Mouse (Mus musculus): ENCODE data around the gene Prpf18. TPM values are rescaled to one million over a fixed set of nuclear protein-coding genes. Genes with fewer than 3 reads are reported as not detected.
A peak's percentile ranks its signal among the peaks of the same experiment; 100 is the strongest.

The Prpf18 gene
- total and polyA plus RNA-seq, 3 experiments, result 23.8 to 37.6 (median 35.0) TPM

DNA sequence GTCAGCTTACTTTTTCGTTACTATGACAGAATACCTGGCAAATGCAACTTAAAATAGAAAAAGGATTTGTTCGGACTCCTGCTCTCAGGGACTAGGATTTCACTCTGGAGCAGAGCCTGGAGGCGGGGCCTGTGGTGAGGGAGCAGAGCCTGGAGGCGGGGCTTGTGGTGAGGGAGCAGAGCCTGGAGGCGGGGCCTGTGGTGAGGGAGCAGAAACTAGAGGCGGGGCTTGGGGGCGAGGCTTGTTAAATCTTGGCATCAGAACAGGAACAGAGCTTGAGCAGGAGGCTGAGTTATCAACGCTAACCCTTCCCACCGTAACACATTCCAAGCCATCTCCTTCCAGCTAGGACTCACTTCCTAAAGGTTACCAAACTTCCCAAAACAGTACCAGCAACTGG, 58.5 kb downstream of the Prpf18 start:
- in situ Hi-C loops (cut with MboI; ENCODE audit: low pct_ligation_motif_present, low pct_unique_long_range_greater_than_20kb, low sequenced_read_pairs), result no loop called here
- DNase-seq (ENCODE audit: extremely low read depth), result peak; percentile 17
- Histone ChIP-seq H3K4me1 (ENCODE audit: control insufficient read depth in 1 of 2, insufficient read depth in 2 of 2) (peaks cover 0 to 10% of the 10 kb centered on the region in 2 experiments; a peak in 1 of 4 replicates), H3K9me3 (replicated peaks; ENCODE audit: low read length) (no peaks in the 10 kb centered on the region), H3K36me3 (replicated peaks in 1 of 2; ENCODE audit: control insufficient read depth in 1 of 2, insufficient read depth in 1 of 2, low read length in 1 of 2) (no peaks in the 10 kb centered on the region), H3K27ac (ENCODE audit: insufficient read depth, low read depth) (no peak overlapping the region), H3K27me3 (replicated peaks) (no peaks in the 10 kb centered on the region), H3K4me3 (replicated peaks in 1 of 3; ENCODE audit: low read depth in 2 of 3, low read length in 2 of 3, poor library complexity in 1 of 3) (no peak overlapping the region), H3K9ac (ENCODE audit: insufficient read depth, low read depth) (no peak overlapping the region), H3K79me2 (replicated peaks; ENCODE audit: control insufficient read depth, extremely low read depth, insufficient read depth, poor library complexity, severe bottlenecking) (no peaks in the 10 kb centered on the region), H3K4me2 (ENCODE audit: insufficient read depth, low read depth, poor library complexity, severe bottlenecking) (no peak overlapping the region)
- dilution Hi-C loops (cut with MboI; ENCODE audit: extremely low pct_ligation_motif_present, extremely low pct_unique_long_range_greater_than_20kb, low sequenced_read_pairs), result no loop called here
- TF ChIP-seq BHLHE40 (IDR thresholded peaks at IDR 0.05; ENCODE audit: low read depth, low read length) (no peak), E2F4 (IDR thresholded peaks at IDR 0.05; ENCODE audit: insufficient replicate concordance, low read depth, low read length) (no peak)

DNA sequence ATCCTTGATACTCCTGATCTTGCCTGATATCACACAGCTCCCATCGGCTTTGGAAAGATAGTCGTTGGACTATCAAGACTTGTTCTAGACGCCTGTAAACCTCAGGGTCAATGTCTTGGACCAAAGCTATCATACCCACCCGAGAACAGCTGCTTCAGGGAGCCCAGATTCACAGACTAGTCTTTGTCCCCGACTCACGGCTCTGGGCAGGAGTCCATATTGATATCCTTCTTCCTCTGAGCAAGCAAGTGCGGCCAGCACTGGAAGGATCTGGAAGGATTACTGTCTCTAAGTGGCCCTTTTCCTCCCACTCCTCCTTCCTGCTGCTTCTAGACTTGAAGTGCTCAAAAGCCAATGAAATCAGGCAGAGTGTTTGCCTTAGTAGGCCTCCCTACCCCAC, 59.2 kb downstream of the Prpf18 start:
- Histone ChIP-seq H3K9me3 (replicated peaks; ENCODE audit: low read length) (no peaks in the 10 kb centered on the region), H3K4me1 (ENCODE audit: control insufficient read depth in 1 of 2, insufficient read depth in 2 of 2) (peaks cover 0 to 10% of the 10 kb centered on the region in 2 experiments; a peak in 1 of 4 replicates), H3K27ac (ENCODE audit: insufficient read depth, low read depth) (no peak overlapping the region), H3K79me2 (replicated peaks; ENCODE audit: control insufficient read depth, extremely low read depth, insufficient read depth, poor library complexity, severe bottlenecking) (no peaks in the 10 kb centered on the region), H3K27me3 (replicated peaks) (no peaks in the 10 kb centered on the region), H3K4me3 (replicated peaks in 1 of 3; ENCODE audit: low read depth in 2 of 3, low read length in 2 of 3, poor library complexity in 1 of 3) (no peak overlapping the region), H3K9ac (ENCODE audit: insufficient read depth, low read depth) (no peak overlapping the region), H3K4me2 (ENCODE audit: insufficient read depth, low read depth, poor library complexity, severe bottlenecking) (no peak overlapping the region), H3K36me3 (replicated peaks in 1 of 2; ENCODE audit: control insufficient read depth in 1 of 2, insufficient read depth in 1 of 2, low read length in 1 of 2) (no peaks in the 10 kb centered on the region)
- in situ Hi-C loops (cut with MboI; ENCODE audit: low pct_ligation_motif_present, low pct_unique_long_range_greater_than_20kb, low sequenced_read_pairs) (no loop called here), dilution Hi-C loops (cut with MboI; ENCODE audit: extremely low pct_ligation_motif_present, extremely low pct_unique_long_range_greater_than_20kb, low sequenced_read_pairs) (no loop called here)
- no peak for DNase-seq (ENCODE audit: extremely low read depth)
- no peak for TF ChIP-seq KAT2A (IDR thresholded peaks at IDR 0.05; ENCODE audit: insufficient replicate concordance, low read length)
- no peak for TF ChIP-seq SIN3A (IDR thresholded peaks at IDR 0.05; ENCODE audit: low read length)
- TF ChIP-seq TCF12 (IDR thresholded peaks at IDR 0.05; ENCODE audit: low read depth, low read length), result no peak
- TF ChIP-seq UBTF (IDR thresholded peaks at IDR 0.05; ENCODE audit: low read depth, low read length), result no peak
- TF ChIP-seq BHLHE40 (IDR thresholded peaks at IDR 0.05; ENCODE audit: low read depth, low read length), result no peak
- TF ChIP-seq SMC3 (IDR thresholded peaks at IDR 0.05; ENCODE audit: low read depth, low read length), result no peak
- no peak for TF ChIP-seq GABPA (IDR thresholded peaks at IDR 0.05; ENCODE audit: insufficient replicate concordance, low read depth, low read length)

DNA sequence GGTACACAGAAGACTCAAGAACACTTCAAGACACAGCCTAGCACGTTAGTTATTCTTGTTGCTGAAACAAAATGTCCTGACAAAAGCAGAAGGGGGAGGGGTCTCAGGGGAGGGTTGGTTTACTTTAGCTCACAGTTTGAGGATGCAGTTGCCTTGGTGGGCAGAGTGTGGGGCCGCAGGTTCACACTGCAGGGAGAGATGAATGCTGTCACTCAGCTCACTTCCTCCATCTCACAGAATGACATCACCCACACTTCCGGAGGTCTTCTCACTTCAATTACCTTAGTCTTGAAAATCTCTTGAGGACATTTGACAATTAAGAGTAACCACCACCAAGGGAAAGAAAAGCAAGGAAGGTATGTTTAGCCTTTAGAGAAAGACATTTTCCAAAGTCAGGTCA, 60.3 kb downstream of the Prpf18 start:
- H3K27me3 ChIP-seq (replicated peaks), result no peaks in the 10 kb centered on the region
- H3K9ac ChIP-seq (ENCODE audit: insufficient read depth, low read depth), result no peak overlapping the region
- no peaks in the 10 kb centered on the region for H3K9me3 ChIP-seq (replicated peaks; ENCODE audit: low read length)
- H3K4me2 ChIP-seq (ENCODE audit: insufficient read depth, low read depth, poor library complexity, severe bottlenecking), result no peak overlapping the region
- no peaks in the 10 kb centered on the region for H3K79me2 ChIP-seq (replicated peaks; ENCODE audit: control insufficient read depth, extremely low read depth, insufficient read depth, poor library complexity, severe bottlenecking)
- no peaks in the 10 kb centered on the region for H3K36me3 ChIP-seq (replicated peaks in 1 of 2; ENCODE audit: control insufficient read depth in 1 of 2, insufficient read depth in 1 of 2, low read length in 1 of 2)
- H3K27ac ChIP-seq (ENCODE audit: insufficient read depth, low read depth), result no peak overlapping the region
- in situ Hi-C loops (cut with MboI; ENCODE audit: low pct_ligation_motif_present, low pct_unique_long_range_greater_than_20kb, low sequenced_read_pairs) (no loop called here), dilution Hi-C loops (cut with MboI; ENCODE audit: extremely low pct_ligation_motif_present, extremely low pct_unique_long_range_greater_than_20kb, low sequenced_read_pairs) (no loop called here)
- no peak overlapping the region for H3K4me3 ChIP-seq (replicated peaks in 1 of 3; ENCODE audit: low read depth in 2 of 3, low read length in 2 of 3, poor library complexity in 1 of 3)
- TF ChIP-seq MYC (IDR thresholded peaks at IDR 0.05; ENCODE audit: low read depth, low read length), result no peak
- TF ChIP-seq EP300 (IDR thresholded peaks at IDR 0.05; ENCODE audit: low read length), result no peak
- peak; percentile 36; the same call in 1 of the 2 replicates for TF ChIP-seq JUND (conservative IDR thresholded peaks at IDR 0.05; ENCODE audit: low read depth, low read length)
- TF ChIP-seq TBP (conservative IDR thresholded peaks at IDR 0.05; ENCODE audit: low read depth, low read length), result no peak
- no peak for TF ChIP-seq ZC3H11A (IDR thresholded peaks at IDR 0.05; ENCODE audit: low read depth, low read length)
- TF ChIP-seq E2F4 (IDR thresholded peaks at IDR 0.05; ENCODE audit: insufficient replicate concordance, low read depth, low read length), result no peak
- no peak for TF ChIP-seq KAT2A (IDR thresholded peaks at IDR 0.05; ENCODE audit: insufficient replicate concordance, low read length)
- TF ChIP-seq JUN (IDR thresholded peaks at IDR 0.05; ENCODE audit: insufficient read depth, low read depth, low read length), result peak; percentile 52
- H3K4me1 ChIP-seq (ENCODE audit: control insufficient read depth in 1 of 2, insufficient read depth in 2 of 2), result peaks cover 0 to 10% of the 10 kb centered on the region in 2 experiments; a peak in 1 of 4 replicates
- DNase-seq (ENCODE audit: extremely low read depth), result peak; percentile 27

Data from CH12.LX (cell line).